9 mouse cellular contexts compared by ENCODE assay signal in genomic region chr9:59340002-59340401, GRCm38 (mm10). TPM values are rescaled to one million over a fixed set of nuclear protein-coding genes. Genes with fewer than 3 reads are reported as not detected.
DNase-seq lines count a peak whose midpoint lies in the region; ATAC-seq and TF ChIP-seq lines count a peak whose summit lies in the region.
"Had no signal": no experiment of that assay in that cellular context is flagged by ENCODE, and none has a peak within 500 bp of the region (broad histone marks: within the 10 kb centered on the region; RNA-seq: fewer than 3 reads in every experiment).

No protein-coding gene starts in this region.

- no peaks in the 10 kb centered on the region for H3K36me3 ChIP-seq in liver, embryonic 11.5 days (ENCODE audit: control insufficient read depth, insufficient read depth, low read length)

- H3K4me2 ChIP-seq in liver, embryonic 11.5 days, result no peak overlapping the region
- H3K4me2 ChIP-seq: hindbrain, embryonic 15.5 days had no signal

- WGBS in liver, embryonic 11.5 days, result 69% methylated on average over 8 of the region's 9 CpGs

- H3K4me1 ChIP-seq in liver, embryonic 11.5 days (replicated peaks; ENCODE audit: control insufficient read depth, insufficient read depth, low read length), result peaks cover 6% of the 10 kb centered on the region
- H3K4me1 ChIP-seq: hindbrain, embryonic 15.5 days had no signal

- no peak overlapping the region for H3K4me3 ChIP-seq in liver, embryonic 11.5 days (ENCODE audit: low read depth, low read length)
- H3K4me3 ChIP-seq: hindbrain, embryonic 15.5 days had no signal

- no peaks in the 10 kb centered on the region for H3K9me3 ChIP-seq in liver, embryonic 11.5 days (ENCODE audit: control insufficient read depth, low read length)
- H3K9me3 ChIP-seq: hindbrain, embryonic 15.5 days had no signal

- no peaks in the 10 kb centered on the region for H3K27me3 ChIP-seq in liver, embryonic 11.5 days (replicated peaks; ENCODE audit: control insufficient read depth, insufficient read depth, low read length)
- H3K27me3 ChIP-seq: hindbrain, embryonic 15.5 days had no signal

- no peak for TF ChIP-seq POLR2A in brain, embryonic 14.5 days (IDR thresholded peaks at IDR 0.05; ENCODE audit: borderline replicate concordance, extremely low read depth, insufficient read depth, insufficient read length, poor library complexity, severe bottlenecking)

- no peak overlapping the region for H3K27ac ChIP-seq in liver, embryonic 11.5 days (ENCODE audit: low read depth, low read length)
- H3K27ac ChIP-seq: hindbrain, embryonic 15.5 days had no signal

- DNase-seq in embryo, embryonic 10 days (ENCODE audit: low spot score), result peak; percentile 34
- DNase-seq in embryo, embryonic 9.5 days (ENCODE audit: extremely low spot score), result no peak
- peak; percentile 62 for DNase-seq in liver
- DNase-seq in liver, embryonic 11.5 days (ENCODE audit: low spot score), result no peak
- DNase-seq in brain, embryonic 14.5 days (ENCODE audit: low read depth), result peak; percentile 26
- peak; percentile 15 for DNase-seq in retina, embryonic 14.5 days (ENCODE audit: low spot score)
- no peak for DNase-seq in ovary, postnatal 14 days (ENCODE audit: low spot score)
- DNase-seq in frontal cortex, postnatal 14 days (ENCODE audit: low spot score in 2 of 2), result no peak

- TF ChIP-seq CTCF in brain, embryonic 14.5 days (IDR thresholded peaks at IDR 0.05; ENCODE audit: borderline replicate concordance, extremely low read depth, insufficient read depth, insufficient read length), result peak; percentile 36; the same call in 1 of the 2 replicates

- no peak overlapping the region for H3K9ac ChIP-seq in liver, embryonic 11.5 days (ENCODE audit: low read depth, low read length)
- H3K9ac ChIP-seq: hindbrain, embryonic 15.5 days had no signal

- ATAC-seq in liver, embryonic 11.5 days (replicated peaks; ENCODE audit: low FRiP score), result no peak

RNA-seq across cellular contexts. Expression of gene Bbs4, which starts 13.3 kb away (rescaled TPM):
- 6.1 and 6.3 TPM in 2 replicates for polyA plus RNA-seq in liver, embryonic 11.5 days (2014; fragmentation: Nextera tagmentation; extraction: Ambion mirVana)
- polyA plus RNA-seq in brain, embryonic 14.5 days (2012; rRNA removed), result 21.7 and 21.9 TPM in 2 replicates

RNA-seq across cellular contexts. Expression of gene Adpgk, which starts 48.6 kb away (rescaled TPM):
- 43.9 and 45.4 TPM in 2 replicates for polyA plus RNA-seq in liver, embryonic 11.5 days (2014; fragmentation: Nextera tagmentation; extraction: Ambion mirVana)
- 17.6 and 20.7 TPM in 2 replicates for polyA plus RNA-seq in brain, embryonic 14.5 days (2012; rRNA removed)

Comparison
In these comparisons a context has a peak if more than half of its experiments do, and no peak if none do; other contexts are left out.
1. DNase-seq: peak in embryo, embryonic 10 days (single experiment), liver (single experiment), brain, embryonic 14.5 days (single experiment) and retina, embryonic 14.5 days (single experiment); none in embryo, embryonic 9.5 days (single experiment), liver, embryonic 11.5 days (single experiment), ovary, postnatal 14 days (single experiment) and frontal cortex, postnatal 14 days (0 of 2).